In genomic region chr4:47947869-47948573, GRCm38 (mm10) we compare ENCODE assay signal across 9 mouse cellular contexts.
A peak's percentile ranks its signal among the peaks of the same experiment; 100 is the strongest.
DNase-seq lines count a peak whose midpoint lies in the region; ATAC-seq and TF ChIP-seq lines count a peak whose summit lies in the region.
"Had no signal": no experiment of that assay in that cellular context is flagged by ENCODE, and none has a peak within 500 bp of the region (broad histone marks: within the 10 kb centered on the region; RNA-seq: fewer than 3 reads in every experiment).

No protein-coding gene starts in this region.

- TF ChIP-seq CTCF in CH12.LX (conservative IDR thresholded peaks at IDR 0.05 in 1 of 2, IDR thresholded peaks at IDR 0.05 in 1 of 2; ENCODE audit: low read depth in 2 of 2, low read length in 2 of 2): no peak

- no peaks in the 10 kb centered on the region for H3K27me3 ChIP-seq in forebrain, embryonic 13.5 days
- H3K27me3 ChIP-seq in forebrain, embryonic 10.5 days (ENCODE audit: poor library complexity, severe bottlenecking): no peaks in the 10 kb centered on the region
- no peaks in the 10 kb centered on the region for H3K27me3 ChIP-seq in CH12.LX (replicated peaks)
- no peaks in the 10 kb centered on the region for H3K27me3 ChIP-seq in intestine, embryonic 16.5 days (replicated peaks; ENCODE audit: control insufficient read depth, insufficient read depth, low read length)
- H3K27me3 ChIP-seq: limb, embryonic 12.5 days had no signal

- WGBS in forebrain, embryonic 13.5 days: 65% methylated on average over 16 of the region's 16 CpGs
- 75% methylated on average over 16 of the region's 16 CpGs for WGBS in forebrain, embryonic 10.5 days
- WGBS in intestine, embryonic 16.5 days: 65% methylated on average over 16 of the region's 16 CpGs

- H3K9me3 ChIP-seq in forebrain, embryonic 13.5 days (replicated peaks): no peaks in the 10 kb centered on the region
- no peaks in the 10 kb centered on the region for H3K9me3 ChIP-seq in forebrain, embryonic 10.5 days
- no peaks in the 10 kb centered on the region for H3K9me3 ChIP-seq in CH12.LX (replicated peaks; ENCODE audit: low read length)
- H3K9me3 ChIP-seq in intestine, embryonic 16.5 days (ENCODE audit: control insufficient read depth, low read length): no peaks in the 10 kb centered on the region
- H3K9me3 ChIP-seq: limb, embryonic 12.5 days had no signal

- no peak for TF ChIP-seq POLR2A in CH12.LX (IDR thresholded peaks at IDR 0.05; ENCODE audit: low read depth, low read length)

- no peak for DNase-seq in forebrain, embryonic 10.5 days (ENCODE audit: extremely low spot score, low spot score)
- DNase-seq in CH12.LX (ENCODE audit: extremely low read depth): no peak
- peak; percentile 64 for DNase-seq in gastrocnemius, postnatal 25 days
- DNase-seq in kidney, postnatal 25 days: peak; percentile 55 to 74
- DNase-seq in skeletal muscle tissue, adult 2 months (ENCODE audit: low read depth, low spot score): peak; percentile 28
- DNase-seq in thymus, postnatal 0 days (ENCODE audit: low spot score): no peak

- H3K4me3 ChIP-seq in forebrain, embryonic 13.5 days: no peak overlapping the region
- H3K4me3 ChIP-seq in forebrain, embryonic 10.5 days: no peak overlapping the region
- no peak overlapping the region for H3K4me3 ChIP-seq in CH12.LX (replicated peaks in 1 of 3; ENCODE audit: low read depth in 2 of 3, low read length in 2 of 3, poor library complexity in 1 of 3)
- no peak overlapping the region for H3K4me3 ChIP-seq in intestine, embryonic 16.5 days (ENCODE audit: low read length)
- H3K4me3 ChIP-seq: limb, embryonic 12.5 days had no signal

- H3K4me1 ChIP-seq in forebrain, embryonic 13.5 days: peaks cover 12% of the 10 kb centered on the region; the same call in 1 of the 2 replicates
- 0 out of 2 replicates have a peak, but pooled peaks cover 3% of the 10 kb centered on the region for H3K4me1 ChIP-seq in forebrain, embryonic 10.5 days
- no peaks in the 10 kb centered on the region for H3K4me1 ChIP-seq in CH12.LX (ENCODE audit: control insufficient read depth in 1 of 2, insufficient read depth in 2 of 2)
- no peaks in the 10 kb centered on the region for H3K4me1 ChIP-seq in intestine, embryonic 16.5 days (ENCODE audit: control insufficient read depth, insufficient read depth, low read length)
- H3K4me1 ChIP-seq: limb, embryonic 12.5 days had no signal

- H3K27ac ChIP-seq in forebrain, embryonic 13.5 days: no peak overlapping the region
- H3K27ac ChIP-seq in forebrain, embryonic 10.5 days: no peak overlapping the region
- no peak overlapping the region for H3K27ac ChIP-seq in CH12.LX (ENCODE audit: insufficient read depth, low read depth)
- H3K27ac ChIP-seq in intestine, embryonic 16.5 days (ENCODE audit: low read length): no peak overlapping the region
- H3K27ac ChIP-seq: limb, embryonic 12.5 days had no signal

- dilution Hi-C loops in CH12.LX (cut with MboI; ENCODE audit: extremely low pct_ligation_motif_present, extremely low pct_unique_long_range_greater_than_20kb, low sequenced_read_pairs): no loop called here

- no peaks in the 10 kb centered on the region for H3K36me3 ChIP-seq in forebrain, embryonic 13.5 days (ENCODE audit: poor library complexity, severe bottlenecking)
- H3K36me3 ChIP-seq in forebrain, embryonic 10.5 days (replicated peaks): no peaks in the 10 kb centered on the region
- H3K36me3 ChIP-seq in CH12.LX (replicated peaks in 1 of 2; ENCODE audit: control insufficient read depth in 1 of 2, insufficient read depth in 1 of 2, low read length in 1 of 2): no peaks in the 10 kb centered on the region
- H3K36me3 ChIP-seq in intestine, embryonic 16.5 days (ENCODE audit: control insufficient read depth, insufficient read depth, low read length): no peaks in the 10 kb centered on the region
- H3K36me3 ChIP-seq: limb, embryonic 12.5 days had no signal

- no peak overlapping the region for H3K9ac ChIP-seq in forebrain, embryonic 13.5 days
- H3K9ac ChIP-seq in CH12.LX (ENCODE audit: insufficient read depth, low read depth): no peak overlapping the region
- no peak overlapping the region for H3K9ac ChIP-seq in intestine, embryonic 16.5 days (ENCODE audit: low read depth, low read length)
- H3K9ac ChIP-seq: limb, embryonic 12.5 days had no signal

- ATAC-seq in forebrain, embryonic 13.5 days: peak; percentile 48; the same call in 1 of the 2 replicates
- ATAC-seq in intestine, embryonic 16.5 days: no peak

- H3K4me2 ChIP-seq in forebrain, embryonic 13.5 days: peak overlapping the region; percentile 10; the same call in 1 of the 2 replicates
- H3K4me2 ChIP-seq in CH12.LX (ENCODE audit: insufficient read depth, low read depth, poor library complexity, severe bottlenecking): peak overlapping the region; percentile 9; the same call in 1 of the 2 replicates
- H3K4me2 ChIP-seq in intestine, embryonic 16.5 days (ENCODE audit: low read depth, low read length): no peak overlapping the region
- H3K4me2 ChIP-seq: limb, embryonic 12.5 days had no signal

- TF ChIP-seq RAD21 in CH12.LX (IDR thresholded peaks at IDR 0.05; ENCODE audit: low read depth, low read length): no peak

- in situ Hi-C loops in CH12.LX (cut with MboI; ENCODE audit: low pct_ligation_motif_present, low pct_unique_long_range_greater_than_20kb, low sequenced_read_pairs): no loop called here

- H3K79me2 ChIP-seq in CH12.LX (replicated peaks; ENCODE audit: control insufficient read depth, extremely low read depth, insufficient read depth, poor library complexity, severe bottlenecking): no peaks in the 10 kb centered on the region

- TF ChIP-seq EP300 in CH12.LX (IDR thresholded peaks at IDR 0.05; ENCODE audit: low read length): no peak

TF ChIP-seq in CH12.LX, 34 proteins besides CTCF, POLR2A, EP300 and RAD21:
- no peak for TF ChIP-seq MEF2A (IDR thresholded peaks at IDR 0.05; ENCODE audit: borderline replicate concordance, low read depth, low read length)
- no peak for TF ChIP-seq TBP (conservative IDR thresholded peaks at IDR 0.05; ENCODE audit: low read depth, low read length)
- no peak for TF ChIP-seq USF1 (IDR thresholded peaks at IDR 0.05; ENCODE audit: low read depth, low read length)
- no peak for TF ChIP-seq ZKSCAN1 (IDR thresholded peaks at IDR 0.05; ENCODE audit: borderline replicate concordance, low read depth, low read length)
- TF ChIP-seq IRF4 (IDR thresholded peaks at IDR 0.05; ENCODE audit: low read depth, low read length): no peak
- TF ChIP-seq ZNF384 (IDR thresholded peaks at IDR 0.05; ENCODE audit: low read depth, low read length): no peak
- no peak for TF ChIP-seq POLR2AphosphoS2 (IDR thresholded peaks at IDR 0.05; ENCODE audit: low read depth, low read length)
- 0 out of 2 replicates have a peak, but pooled peaks have one; percentile 13 for TF ChIP-seq JUND (conservative IDR thresholded peaks at IDR 0.05; ENCODE audit: low read depth, low read length)

Comparison
In these comparisons a context has a peak if more than half of its experiments do, and no peak if none do; other contexts are left out.
1. DNase-seq: peak in gastrocnemius, postnatal 25 days (single experiment), kidney, postnatal 25 days (2 of 2) and skeletal muscle tissue, adult 2 months (single experiment); none in forebrain, embryonic 10.5 days (single experiment), CH12.LX (single experiment) and thymus, postnatal 0 days (single experiment).